Mouse (Mus musculus): ENCODE measurements at regions not wholly inside any gene's neighbourhood (a gene's known extent, or its start where the extent isn't known, plus 50 kb on each side); places are given as distances from the start of the nearest gene placed in this dataset.

DNA sequence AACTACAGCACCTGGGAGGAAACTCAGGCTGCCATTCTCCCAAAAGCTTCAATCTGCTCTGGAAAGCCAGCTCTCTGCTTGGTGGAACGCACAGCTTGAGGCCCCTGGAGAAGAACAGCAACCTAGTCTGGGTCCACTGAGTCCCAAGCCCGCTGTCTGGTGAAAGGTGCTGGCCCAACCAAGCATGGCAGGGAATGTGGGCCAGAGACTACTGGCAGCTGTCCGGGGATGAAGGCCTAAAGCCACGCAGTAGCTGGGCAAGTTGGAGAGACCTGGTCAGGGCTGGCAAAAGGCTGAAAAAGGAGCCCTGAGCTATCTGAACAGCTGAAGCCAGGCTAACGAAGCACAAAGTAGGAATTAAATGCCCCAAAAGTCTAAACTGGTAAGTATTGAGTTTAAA, 139.4 kb upstream of the Mpped2 start:
- no peak for DNase-seq

DNA sequence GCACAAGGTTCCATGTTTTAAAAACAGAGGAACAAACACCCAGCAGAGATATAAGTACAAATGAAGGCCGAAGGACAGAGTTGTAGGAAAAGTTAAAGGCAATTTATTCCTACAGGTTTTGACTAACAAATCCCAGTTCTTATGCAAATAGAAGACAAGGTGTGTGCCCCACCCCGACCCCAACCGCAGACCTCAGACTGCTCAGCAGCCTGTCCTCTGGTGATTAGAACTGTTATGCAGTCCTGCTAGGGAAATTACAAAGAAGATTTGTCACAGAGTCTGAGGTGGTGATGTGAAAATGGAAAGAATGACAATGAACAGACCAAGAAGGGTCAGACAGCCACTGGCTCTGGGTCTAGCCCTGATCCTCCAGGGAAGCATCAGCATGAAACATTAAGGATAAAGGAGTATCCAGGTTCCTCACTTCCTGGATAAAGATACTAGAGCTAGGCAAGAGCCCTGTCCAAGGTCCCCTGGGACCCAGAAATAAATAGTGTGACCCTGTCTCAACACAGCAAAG, 131.4 kb upstream of the Mpped2 start:
- DNase-seq = no peak

DNA sequence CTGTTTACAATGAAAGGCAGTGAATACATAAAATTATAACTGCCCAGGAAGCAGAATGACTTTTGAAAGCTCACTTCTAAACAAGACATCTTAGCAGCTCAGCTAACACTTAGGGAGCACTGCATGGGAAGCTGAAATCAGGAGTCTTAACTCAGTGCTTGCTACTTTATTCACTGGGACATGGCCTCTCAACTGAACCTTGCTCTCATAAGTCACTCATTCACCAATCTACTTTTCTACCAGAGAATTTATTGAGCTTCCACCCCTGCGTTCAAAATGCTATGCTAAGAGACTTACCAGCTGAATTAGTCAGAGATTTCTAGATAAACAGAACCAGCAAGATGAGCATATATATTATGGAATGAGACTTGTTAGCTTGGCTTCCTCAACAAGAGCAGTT, 122.8 kb upstream of the Mpped2 start:
- no peak for DNase-seq

DNA sequence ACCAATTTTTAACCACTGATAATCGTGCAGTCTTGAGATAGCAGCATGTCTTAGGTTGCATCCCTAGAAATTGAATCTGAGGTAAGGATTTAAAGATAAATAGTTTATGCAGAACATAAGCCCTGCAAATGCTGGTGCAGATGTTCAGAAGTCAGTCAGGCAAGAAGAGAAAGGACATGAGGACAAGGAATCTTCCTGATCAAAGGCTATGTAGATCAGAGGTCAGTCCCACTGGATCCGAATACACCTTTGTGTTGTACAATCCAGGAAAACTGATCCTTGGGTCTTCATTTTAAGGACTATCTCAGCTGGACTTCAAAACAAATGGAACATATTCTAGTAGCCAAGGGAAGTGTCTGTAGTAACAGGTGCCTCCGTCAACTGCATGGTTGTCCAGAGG, 121.7 kb upstream of the Mpped2 start:
- DNase-seq = no peak

GRCm38 (mm10) chr2:106571913-106572312, 121.2 kb upstream of the Mpped2 start:
- DNase-seq = no peak

DNA sequence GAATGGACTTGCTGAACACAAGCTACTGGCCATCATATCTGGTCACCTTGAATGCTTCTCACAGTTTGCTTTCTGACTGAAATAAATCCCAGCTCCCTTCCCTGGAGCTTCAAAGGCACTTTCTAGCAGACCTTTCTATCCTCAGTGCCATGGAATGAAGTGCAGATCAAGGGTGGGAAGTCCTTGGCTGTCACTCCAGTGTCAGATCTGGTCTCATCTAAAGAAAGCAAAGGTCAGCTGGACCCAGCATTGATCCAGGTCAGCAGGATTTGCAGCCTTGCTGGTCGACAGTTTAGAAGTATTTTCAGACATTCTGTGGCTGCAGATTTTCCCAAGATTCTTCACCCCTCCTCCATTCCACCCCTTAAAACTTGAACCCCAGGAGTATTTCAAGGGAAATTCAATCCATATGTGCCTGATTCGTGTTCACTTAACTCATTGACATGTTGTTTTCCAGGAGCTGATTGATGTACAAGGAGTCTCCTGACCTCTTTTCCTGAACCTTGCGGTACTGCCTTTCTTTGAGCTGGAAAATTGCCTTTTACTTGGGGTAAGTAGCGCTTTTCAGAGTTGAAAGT, 116.2 kb upstream of the Mpped2 start:
- DNase-seq = no peak

GRCm38 (mm10) chr2:106578062-106578461, 115.0 kb upstream of the Mpped2 start:
- DNase-seq = no peak

DNA sequence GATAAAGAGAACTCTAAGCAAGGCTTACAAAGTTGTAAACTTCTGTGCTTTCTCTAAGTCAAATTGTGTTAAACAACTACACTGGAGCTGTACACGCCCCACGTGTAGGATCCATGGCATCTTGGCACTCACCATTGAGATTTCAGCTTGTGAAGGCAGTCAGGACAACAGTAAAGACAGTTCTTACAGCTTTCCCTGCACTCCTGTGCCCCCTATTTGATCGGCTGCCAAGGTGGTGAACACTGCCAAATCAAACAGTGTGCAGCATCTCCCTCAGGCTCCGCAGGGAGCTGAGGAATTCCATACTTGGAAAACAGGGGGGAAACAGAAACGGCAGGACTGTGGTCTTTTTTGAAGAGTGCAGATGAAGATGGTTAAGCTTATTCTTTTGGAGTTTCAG, 112.4 kb upstream of the Mpped2 start:
- DNase-seq = no peak

GRCm38 (mm10) chr2:106621251-106621650, 71.8 kb upstream of the Mpped2 start:
- DNase-seq = no peak

DNA sequence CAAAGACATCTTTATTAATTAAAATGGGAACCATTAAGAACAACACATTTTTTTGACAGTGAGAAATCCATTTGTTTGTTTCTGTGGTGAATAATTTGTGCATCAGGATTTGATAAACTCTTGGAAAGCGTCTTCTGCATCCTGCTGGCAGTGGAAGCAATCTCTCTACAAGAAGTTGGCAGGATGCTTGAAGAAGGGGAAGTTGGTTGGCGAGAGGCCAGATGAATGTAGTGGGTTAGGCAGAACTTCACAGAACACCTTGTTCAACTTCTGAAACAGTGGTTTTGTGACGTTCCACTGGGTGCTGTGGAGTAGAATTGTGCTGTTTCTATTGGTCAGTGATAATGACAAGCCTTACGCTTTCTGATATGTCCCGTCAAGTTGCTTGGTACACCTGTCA, 70.7 kb upstream of the Mpped2 start:
- DNase-seq = no peak

DNA sequence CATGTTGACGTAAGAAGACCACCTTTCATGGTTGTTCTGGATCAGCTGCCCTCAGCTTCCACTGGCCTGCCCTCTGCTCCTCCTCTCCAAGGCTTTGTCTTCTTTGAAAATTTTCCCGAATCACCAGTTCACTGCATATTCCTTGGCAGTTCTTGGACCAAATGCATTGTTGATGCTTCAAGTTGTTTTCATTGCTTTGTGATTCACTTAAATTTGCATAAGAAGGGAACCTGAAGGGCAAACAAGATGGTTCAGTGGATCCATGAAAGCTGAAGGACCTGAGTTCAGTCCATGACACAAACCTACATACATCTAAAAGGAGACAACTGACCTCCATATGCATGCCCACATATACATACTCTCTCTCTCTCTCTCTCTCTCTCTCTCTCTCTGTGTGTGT, 69.4 kb upstream of the Mpped2 start:
- no peak for DNase-seq

DNA sequence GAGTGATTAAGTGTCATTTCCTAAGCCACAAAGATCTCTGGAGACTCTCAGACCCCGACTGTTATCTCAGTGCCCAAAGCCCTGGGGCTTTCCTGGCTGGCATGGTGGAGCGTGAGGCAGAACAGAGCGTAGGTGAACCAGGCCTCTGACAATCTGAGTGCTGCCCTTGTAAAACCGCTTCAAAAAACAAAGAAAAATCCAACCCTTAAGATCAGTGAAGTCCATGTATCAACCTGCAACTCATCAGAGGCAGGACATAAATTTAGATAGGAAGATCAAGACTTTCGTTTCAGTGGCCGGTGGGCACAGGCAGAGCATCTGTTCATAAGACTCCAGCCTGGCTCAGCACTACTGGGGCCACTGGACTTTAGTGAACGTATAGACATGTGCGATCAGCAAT, 61.1 kb upstream of the Mpped2 start:
- no peak for DNase-seq

Data from thymus, postnatal 14 days (tissue).